Mouse (Mus musculus) cerebellum, postnatal 14 days (tissue): ENCODE data around the gene 4921539E11Rik.

Experiments used
- DNase-seq, 2 experiments: peaks; one replicate each; pipeline ENCODE4 v3.0.0; 2021; ENCODE audit warnings: mixed read lengths in 2 of 2

The 4921539E11Rik gene

DNA sequence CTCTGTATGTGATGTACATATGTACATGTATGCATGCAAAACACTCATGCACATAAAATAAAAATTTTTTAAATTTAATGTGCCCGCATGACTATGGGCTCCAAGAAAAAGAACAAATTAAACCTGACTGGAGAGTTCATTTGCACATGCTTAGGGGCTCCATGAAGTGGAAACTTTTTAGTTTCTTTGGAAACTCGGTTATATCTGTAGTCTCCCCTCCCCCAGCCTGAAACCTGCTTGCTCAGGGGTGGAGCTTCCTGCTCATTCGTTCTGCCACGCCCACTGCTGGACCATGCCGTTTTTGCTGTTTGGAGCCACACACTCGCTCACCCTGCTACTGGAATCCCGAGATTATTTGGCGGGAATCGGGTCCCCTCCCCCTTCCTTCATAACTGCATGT is 67.8 kb downstream of the 4921539E11Rik start:
- no peak for DNase-seq

DNA sequence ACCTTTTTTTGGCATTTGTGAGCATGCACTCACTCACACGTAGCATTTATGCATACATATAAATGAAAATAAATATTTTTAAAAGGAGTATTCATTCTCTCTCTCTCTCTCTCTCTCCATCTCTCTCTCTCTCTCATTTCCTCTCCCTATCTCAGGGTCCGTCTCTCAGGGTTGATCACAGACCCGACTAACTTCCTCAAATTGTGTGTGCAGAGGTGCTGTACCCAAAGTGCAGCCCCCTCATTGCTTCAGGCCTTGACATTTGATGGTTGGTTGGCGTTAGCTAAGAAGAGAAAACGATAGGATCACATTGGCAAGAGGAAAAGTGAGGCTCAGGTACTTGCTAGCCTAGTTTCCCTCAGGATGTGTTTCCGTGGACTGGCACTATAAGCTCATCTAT is 68.9 kb downstream of the 4921539E11Rik start:
- DNase-seq, result no peak

DNA sequence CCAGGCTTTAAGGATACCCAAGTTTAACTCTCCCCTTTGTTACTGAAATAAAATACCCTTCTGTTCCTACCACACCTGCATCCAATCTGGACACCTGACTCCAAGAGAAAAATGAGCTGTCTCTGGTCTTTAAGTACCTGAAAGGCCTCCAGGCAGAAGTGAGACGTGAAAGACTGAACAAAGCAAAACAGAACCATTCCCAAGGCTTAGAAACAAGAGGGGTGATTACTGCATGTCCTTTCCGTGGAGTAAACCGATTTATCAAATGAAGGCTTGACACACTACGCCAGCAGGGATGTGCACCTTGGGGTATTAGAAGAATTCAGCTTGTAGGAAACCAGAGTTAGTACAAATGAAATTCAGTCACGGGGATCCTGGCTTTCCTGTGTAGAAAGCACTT is 71.7 kb downstream of the 4921539E11Rik start:
- no peak for DNase-seq

DNA sequence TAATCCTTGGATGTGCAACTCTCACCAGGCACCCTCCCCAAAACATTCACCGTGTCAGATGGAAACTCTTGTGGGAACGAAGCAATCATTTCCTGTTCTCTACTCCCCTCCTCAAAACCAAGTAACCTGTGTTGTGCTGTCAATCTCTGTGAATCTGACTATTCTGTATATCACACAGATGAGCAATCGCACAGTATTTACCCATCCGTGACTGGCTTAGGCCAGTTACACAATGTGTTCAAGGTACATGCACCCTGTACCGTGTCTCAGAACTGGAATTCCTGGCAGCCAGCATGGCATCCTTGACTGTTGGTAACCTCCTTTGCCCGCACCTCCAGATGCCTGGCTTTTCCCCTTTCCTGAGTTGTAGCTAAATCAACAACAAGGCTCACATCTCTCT is 74.6 kb downstream of the 4921539E11Rik start:
- no peak for DNase-seq

DNA sequence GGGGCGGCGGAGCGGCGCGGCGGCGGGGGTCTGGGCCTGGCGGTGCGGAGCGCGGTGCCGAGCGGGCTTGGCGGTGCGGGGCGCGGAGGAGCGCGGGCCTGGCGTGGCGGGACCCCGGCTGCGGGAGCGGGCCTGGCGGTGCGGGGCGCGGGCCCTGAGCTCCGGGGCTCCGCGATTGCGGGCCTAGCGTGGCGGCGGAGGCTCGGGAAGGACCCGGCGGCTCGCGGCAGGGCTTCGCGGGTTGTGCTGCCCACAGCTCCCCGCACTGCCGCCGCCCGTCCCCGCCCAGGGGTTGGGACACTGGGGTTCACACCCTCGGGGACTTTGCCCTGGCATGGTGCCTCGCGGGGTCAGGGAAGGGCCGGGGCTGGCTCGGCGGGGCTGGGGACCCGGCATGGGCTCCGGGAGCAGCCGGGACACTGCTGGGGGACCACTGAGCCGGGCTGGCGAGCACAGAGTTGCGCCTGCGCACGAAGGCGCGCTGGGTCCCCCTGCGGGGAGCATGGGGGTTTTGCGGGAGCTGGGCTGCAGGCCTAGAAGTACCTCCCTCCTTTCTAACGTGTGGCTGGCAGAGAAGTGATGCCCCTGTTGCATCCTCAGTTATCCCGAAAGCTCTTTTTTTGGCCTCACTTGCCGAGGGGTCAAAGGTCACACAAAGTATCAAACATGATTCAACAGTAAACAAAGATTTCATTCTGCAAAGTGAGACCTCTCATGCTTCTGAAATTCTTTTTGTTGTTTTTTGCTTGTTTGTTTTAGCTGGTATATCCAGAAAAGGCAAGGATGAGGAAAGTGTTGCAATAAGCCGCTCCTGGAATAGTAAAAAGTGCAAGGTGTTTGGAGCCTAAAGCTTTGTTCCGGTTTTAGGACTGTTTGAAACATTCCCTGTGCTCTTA is 75.5 kb downstream of the 4921539E11Rik start, which contains the start of gene Slc35d1:
Gene Slc35d1 (minus strand): TSS at position 240 of the 896 bp plus-strand sequence.
- DNase-seq, result peak; percentile 83 to 89

DNA sequence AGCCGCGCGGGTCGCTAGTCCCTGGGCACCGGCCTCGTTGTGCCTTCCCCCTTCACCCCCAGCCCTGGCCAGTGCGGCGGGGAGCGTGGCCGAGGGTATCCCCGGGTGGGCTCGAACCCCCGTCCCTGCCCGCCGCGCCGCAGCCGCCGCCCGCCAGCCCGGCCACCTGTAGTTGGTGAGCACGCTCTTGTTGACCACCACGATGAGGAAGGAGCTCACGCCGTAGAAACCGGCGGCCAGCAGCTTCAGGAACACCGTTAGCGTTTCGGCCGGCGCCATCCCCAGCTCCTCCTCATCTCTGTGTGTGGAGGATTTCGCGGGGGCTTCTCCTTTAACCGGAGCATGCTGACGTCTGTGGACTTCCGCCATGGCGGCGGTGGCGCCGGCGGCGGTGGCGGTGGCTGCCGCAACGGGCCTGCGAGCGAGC is 76.2 kb downstream of the 4921539E11Rik start:
- DNase-seq, result peak; percentile 81 to 88

DNA sequence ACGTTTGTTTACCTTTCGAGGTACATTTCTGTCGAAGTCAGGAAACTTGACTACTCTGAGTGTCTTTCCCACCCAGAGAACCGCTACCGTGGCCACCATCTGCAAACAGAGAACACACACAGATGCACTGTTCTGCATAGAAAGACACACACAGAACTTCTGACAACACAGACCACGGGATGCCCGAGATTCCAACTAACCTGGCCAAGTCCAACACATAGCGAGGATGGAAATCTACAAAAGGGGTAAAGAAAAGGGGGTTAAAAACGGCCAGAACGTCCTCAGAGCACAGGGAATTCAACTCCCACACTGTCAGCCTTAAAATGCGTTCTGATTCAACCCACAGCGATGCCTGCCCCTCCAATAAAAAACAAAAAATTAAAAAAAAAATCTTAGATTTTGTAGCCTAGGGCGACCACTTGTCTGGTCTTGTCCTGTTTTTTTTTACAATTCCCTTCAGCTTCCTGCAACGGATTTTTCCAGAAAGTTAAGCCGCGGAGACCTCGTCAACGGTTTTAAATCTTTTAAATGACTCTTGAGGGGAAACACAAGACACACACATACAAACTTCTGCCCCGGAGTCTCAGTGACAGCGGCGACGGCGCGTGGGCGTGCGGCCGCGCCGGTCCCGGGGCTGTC is 76.7 kb downstream of the 4921539E11Rik start:
- peak; percentile 13 to 31 for DNase-seq

DNA sequence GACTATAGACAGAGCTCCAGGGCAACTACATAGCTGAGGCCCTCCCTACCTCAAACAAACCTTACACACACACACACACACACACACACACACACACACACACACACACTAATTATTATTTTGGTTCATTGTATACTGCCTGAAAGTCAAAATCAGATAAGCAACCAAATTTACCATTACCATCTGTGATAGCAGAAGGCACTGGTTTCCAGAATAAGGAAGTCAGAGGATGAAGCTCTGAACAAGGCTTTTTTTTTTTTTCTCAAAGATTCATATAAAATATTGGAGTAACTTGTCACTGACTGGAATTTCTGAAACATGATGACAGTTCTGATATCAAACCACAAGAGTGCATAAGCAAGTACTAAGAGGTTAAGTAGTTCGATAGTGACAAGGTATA is 82.1 kb downstream of the 4921539E11Rik start:
- no peak for DNase-seq

DNA sequence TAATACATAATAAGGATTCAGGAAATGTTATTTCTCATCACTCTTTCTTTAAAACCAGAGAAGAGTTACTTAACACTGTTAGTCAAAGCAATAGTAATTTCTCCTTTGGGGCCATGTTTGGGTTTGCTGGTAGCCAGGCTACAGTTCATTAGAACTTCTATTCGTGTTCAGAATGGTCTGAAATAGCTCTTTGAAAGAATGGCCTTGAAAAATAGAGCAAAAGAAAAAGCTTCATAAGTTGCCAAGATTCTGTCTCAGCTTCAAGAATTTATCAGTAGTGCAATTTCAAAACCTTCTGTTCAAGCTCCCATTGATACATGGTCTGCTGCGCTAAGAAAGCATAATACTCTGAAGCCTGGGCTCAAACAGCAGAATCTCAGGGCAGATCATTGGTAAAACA is 87.0 kb downstream of the 4921539E11Rik start:
- DNase-seq, result no peak

DNA sequence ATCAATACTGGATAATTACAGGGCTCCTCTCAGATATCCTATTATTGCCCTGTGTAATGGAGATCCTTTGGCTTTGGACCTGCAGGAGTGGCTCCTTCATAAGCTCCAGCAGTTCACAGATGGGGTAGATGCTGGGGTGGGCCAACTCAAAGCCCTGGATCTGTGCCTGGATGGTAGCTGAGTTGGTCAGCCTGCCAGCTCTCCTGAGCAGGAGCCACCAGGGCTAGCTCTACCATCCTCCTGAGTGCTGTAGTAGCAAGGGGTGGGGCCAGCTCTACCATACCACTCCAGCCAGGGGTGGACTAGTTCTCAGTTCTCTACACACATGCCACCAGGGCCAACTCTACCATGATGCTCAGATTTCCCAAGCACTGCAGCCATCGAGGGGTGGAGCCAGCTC is 90.6 kb downstream of the 4921539E11Rik start:
- peak; percentile 24 to 36 for DNase-seq

DNA sequence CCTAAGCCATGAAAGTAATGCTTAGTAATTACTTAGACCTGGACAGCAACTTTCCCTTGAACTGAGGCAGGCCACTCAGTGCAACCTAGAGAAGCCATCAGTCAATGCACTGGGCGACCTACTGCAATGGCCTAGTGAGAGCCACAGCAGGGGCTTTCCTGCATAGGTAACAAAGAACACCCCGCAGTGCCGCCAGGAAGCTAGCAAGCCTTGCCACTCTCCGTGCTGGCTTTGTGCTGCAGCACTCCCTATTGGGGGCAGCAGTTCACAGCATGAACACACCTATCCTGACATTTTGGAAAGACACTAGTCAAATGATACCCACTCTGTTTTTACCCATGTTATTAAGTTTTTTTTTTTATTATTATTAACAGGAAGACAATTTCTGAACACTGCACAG is 91.6 kb downstream of the 4921539E11Rik start:
- no peak for DNase-seq

DNA sequence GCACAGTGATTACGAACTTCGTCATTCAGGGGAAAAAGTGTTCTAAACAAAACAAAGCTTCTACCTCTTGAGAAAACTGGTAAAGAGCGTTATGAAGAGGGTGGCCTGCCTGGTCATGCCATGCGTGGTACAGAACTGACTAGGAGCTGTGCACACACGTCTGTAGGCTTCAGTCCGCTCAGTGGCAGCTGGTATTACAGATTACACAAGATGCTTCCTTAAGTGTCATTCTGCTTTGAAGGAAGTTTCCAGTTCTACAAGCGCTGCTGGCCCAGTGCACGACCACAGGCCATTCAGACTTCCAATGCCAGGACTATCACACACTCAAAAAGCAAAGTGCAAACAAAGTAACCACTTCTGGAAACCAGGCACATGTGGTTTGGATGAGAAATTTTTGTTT is 93.3 kb downstream of the 4921539E11Rik start:
- DNase-seq, result no peak

DNA sequence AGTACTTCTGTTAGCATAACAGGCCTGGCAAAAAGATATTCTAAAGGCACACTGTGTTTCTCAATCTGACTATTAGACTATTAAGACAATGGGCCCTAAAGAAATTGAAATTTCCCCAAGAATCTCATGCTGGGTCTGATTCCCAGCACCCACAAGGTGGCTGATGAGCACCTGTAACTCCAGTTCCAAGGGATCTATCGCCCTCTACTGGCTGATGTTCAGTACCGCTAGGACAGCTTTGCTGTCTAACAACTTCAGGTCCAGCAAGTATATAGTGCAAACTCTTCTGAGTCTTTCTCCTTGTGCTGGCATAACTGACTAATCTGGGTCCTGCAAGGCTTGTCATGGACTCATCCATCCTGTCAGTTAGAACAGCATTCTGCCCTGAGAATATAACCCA is 98.2 kb downstream of the 4921539E11Rik start:
- no peak for DNase-seq

DNA sequence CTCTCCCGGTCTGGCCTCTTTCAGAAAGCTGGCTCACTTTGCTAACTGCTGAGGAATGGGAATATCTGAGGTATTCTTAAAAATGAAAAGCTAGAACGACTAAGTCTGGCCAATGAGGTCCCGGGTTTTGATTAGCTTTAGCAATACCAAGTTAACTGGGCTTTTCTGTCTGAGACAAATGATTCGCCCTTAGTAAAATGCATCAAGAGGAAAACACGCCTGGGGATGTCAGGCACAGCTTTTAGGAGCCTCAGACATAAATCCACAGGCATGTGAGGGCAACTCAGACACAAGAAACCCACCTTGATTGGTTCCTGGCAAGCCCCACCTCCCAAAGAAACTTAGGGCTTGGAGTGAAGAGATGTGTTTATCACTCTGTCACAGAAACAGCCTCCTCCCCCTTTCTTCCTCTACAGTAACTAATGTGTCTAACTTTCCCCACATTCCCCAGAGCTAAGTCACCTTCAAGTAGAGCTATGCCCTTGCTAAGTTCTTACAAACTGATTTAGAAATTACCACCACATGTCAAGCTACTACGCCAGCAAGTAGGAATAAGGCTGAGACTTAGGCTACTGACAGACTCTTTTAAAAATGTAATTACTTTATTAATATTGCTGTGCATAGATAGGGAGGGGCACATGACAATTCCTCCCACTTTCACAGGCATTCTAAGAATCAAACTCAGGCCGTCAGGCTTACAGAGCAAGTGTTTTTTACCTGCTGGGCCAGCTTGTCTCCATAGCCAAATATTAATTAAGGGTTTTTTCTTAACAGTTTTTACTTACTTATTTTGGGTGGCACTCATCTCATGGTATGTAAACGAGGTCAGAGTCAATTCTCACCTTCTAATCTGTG is 101.7 kb downstream of the 4921539E11Rik start:
- no peak for DNase-seq
